Mouse (Mus musculus) embryonic facial prominence, embryonic 13.5 days (tissue): ENCODE measurements at regions not wholly inside any gene's neighbourhood (a gene's known extent, or its start where the extent isn't known, plus 50 kb on each side); places are given as distances from the start of the nearest gene placed in this dataset.

Experiments
- ATAC-seq: fragments of 200-750 bp; cut with Nextera tagmentation; 2 replicates; pipeline ENCODE4 v1.8.0; 2017; ENCODE audit warnings: low read depth; ENCODE audit not compliant: insufficient number of reproducible peaks, insufficient read depth, low FRiP score, low TSS enrichment
- H3K27ac ChIP-seq: fragments of 300-500 bp; sonication (generic); 2 replicates; pipeline ENCODE4 v1.5.1; 2015; ENCODE audit warnings: moderate library complexity, mild to moderate bottlenecking, inconsistent platforms
- H3K27me3 ChIP-seq: fragments of 300-500 bp; sonication (generic); 2 replicates; pipeline ENCODE4 v1.6.1; 2015; ENCODE audit warnings: mild to moderate bottlenecking, inconsistent platforms
- H3K36me3 ChIP-seq: fragments of 300-500 bp; sonication (generic); 2 replicates; pipeline ENCODE4 v1.6.1; 2015; ENCODE audit warnings: mild to moderate bottlenecking, inconsistent platforms
- H3K4me1 ChIP-seq: fragments of 300-500 bp; sonication (generic); 2 replicates; pipeline ENCODE4 v1.6.1; 2015; ENCODE audit warnings: inconsistent platforms
- H3K4me2 ChIP-seq: fragments of 300-500 bp; sonication (generic); 2 replicates; pipeline ENCODE4 v1.6.1; 2015; ENCODE audit warnings: moderate library complexity, mild to moderate bottlenecking, inconsistent platforms
- H3K4me3 ChIP-seq: fragments of 300-500 bp; sonication (generic); 2 replicates; pipeline ENCODE4 v1.5.1; 2015; ENCODE audit warnings: mild to moderate bottlenecking, inconsistent platforms
- H3K9ac ChIP-seq: fragments of 300-500 bp; sonication (generic); 2 replicates; pipeline ENCODE4 v1.6.1; 2015; ENCODE audit warnings: mild to moderate bottlenecking, inconsistent platforms
- H3K9me3 ChIP-seq: fragments of 300-500 bp; sonication (generic); 2 replicates; pipeline ENCODE4 v1.6.1; 2016; ENCODE audit warnings: inconsistent platforms
- WGBS: fragments of 180-500 bp; shearing (Covaris S2); methylation state at CpG from one replicate; pipeline ENCODE4 v1.1.7; 2015; ENCODE audit warnings: mixed read lengths; 5-methylcytosine and 5-hydroxymethylcytosine counted together

- Histone ChIP-seq H3K27me3 (no peaks in the 10 kb centered on the region), H3K36me3 (no peaks in the 10 kb centered on the region), H3K27ac (no peak overlapping the region), H3K4me3 (no peak overlapping the region), H3K4me1 (peaks cover 27% of the 10 kb centered on the region), H3K9ac (no peak overlapping the region), H3K4me2 (no peak overlapping the region), H3K9me3 (no peaks in the 10 kb centered on the region)
- ATAC-seq, result no peak
- 84% methylated on average over 4 of the region's 4 CpGs for WGBS
Measured at GRCm38 (mm10) chr8:125341606-125342005, 228.0 kb downstream of the Sipa1l2 start.

- H3K9ac ChIP-seq, result no peak overlapping the region
- H3K4me3 ChIP-seq, result no peak overlapping the region
- 40% methylated on average over 6 of the region's 6 CpGs for WGBS
- peaks cover 36% of the 10 kb centered on the region for H3K4me1 ChIP-seq
- no peaks in the 10 kb centered on the region for H3K27me3 ChIP-seq
- no peak for ATAC-seq
- no peaks in the 10 kb centered on the region for H3K36me3 ChIP-seq
- no peak overlapping the region for H3K4me2 ChIP-seq
- no peaks in the 10 kb centered on the region for H3K9me3 ChIP-seq
- H3K27ac ChIP-seq, result no peak overlapping the region
Measured at GRCm38 (mm10) chr8:125338222-125338621, 231.4 kb downstream of the Sipa1l2 start.

GRCm38 (mm10) chr8:125337444-125338077 lies 232.0 kb downstream of the Sipa1l2 start:
- 54% methylated on average over 18 of the region's 18 CpGs for WGBS
- Histone ChIP-seq H3K4me2 (no peak overlapping the region), H3K27me3 (no peaks in the 10 kb centered on the region), H3K9ac (no peak overlapping the region), H3K9me3 (no peaks in the 10 kb centered on the region), H3K27ac (no peak overlapping the region), H3K4me1 (peaks cover 32% of the 10 kb centered on the region), H3K36me3 (no peaks in the 10 kb centered on the region), H3K4me3 (no peak overlapping the region)
- ATAC-seq, result no peak

- ATAC-seq, result no peak
- H3K4me3 ChIP-seq, result no peak overlapping the region
- no peaks in the 10 kb centered on the region for H3K9me3 ChIP-seq
- peaks cover 30% of the 10 kb centered on the region for H3K4me1 ChIP-seq
- WGBS, result 77% methylated on average over 3 of the region's 3 CpGs
- no peaks in the 10 kb centered on the region for H3K27me3 ChIP-seq
- no peak overlapping the region for H3K27ac ChIP-seq
- H3K4me2 ChIP-seq, result no peak overlapping the region
- no peak overlapping the region for H3K9ac ChIP-seq
- H3K36me3 ChIP-seq, result no peaks in the 10 kb centered on the region
Measured at GRCm38 (mm10) chr8:125336799-125337198, 232.8 kb downstream of the Sipa1l2 start.

GRCm38 (mm10) chr8:125335575-125336370 lies 233.8 kb downstream of the Sipa1l2 start:
- Histone ChIP-seq H3K27me3 (no peaks in the 10 kb centered on the region), H3K4me1 (peaks cover 30% of the 10 kb centered on the region), H3K27ac (peak overlapping the region; percentile 48; the same call in 1 of the 2 replicates), H3K9me3 (no peaks in the 10 kb centered on the region), H3K4me2 (no peak overlapping the region), H3K4me3 (no peak overlapping the region), H3K9ac (no peak overlapping the region), H3K36me3 (no peaks in the 10 kb centered on the region)
- no peak for ATAC-seq
- 48% methylated on average over 28 of the region's 28 CpGs for WGBS

GRCm38 (mm10) chr8:125335171-125335570 lies 234.4 kb downstream of the Sipa1l2 start:
- no peak for ATAC-seq
- Histone ChIP-seq H3K4me2 (no peak overlapping the region), H3K9ac (no peak overlapping the region), H3K9me3 (no peaks in the 10 kb centered on the region), H3K4me3 (no peak overlapping the region), H3K36me3 (no peaks in the 10 kb centered on the region), H3K4me1 (peaks cover 30% of the 10 kb centered on the region), H3K27ac (0 out of 2 replicates have a peak overlapping the region, but pooled peaks have one; percentile 48), H3K27me3 (no peaks in the 10 kb centered on the region)
- 45% methylated on average over 6 of the region's 6 CpGs for WGBS

GRCm38 (mm10) chr8:125330638-125331037 lies 239.0 kb downstream of the Sipa1l2 start:
- Histone ChIP-seq H3K4me1 (peaks cover 26% of the 10 kb centered on the region), H3K9me3 (no peaks in the 10 kb centered on the region), H3K27ac (no peak overlapping the region), H3K27me3 (no peaks in the 10 kb centered on the region), H3K9ac (no peak overlapping the region), H3K4me2 (no peak overlapping the region), H3K4me3 (no peak overlapping the region), H3K36me3 (no peaks in the 10 kb centered on the region)
- WGBS, result 63% methylated on average over 6 of the region's 6 CpGs
- no peak for ATAC-seq

GRCm38 (mm10) chr8:125328650-125329049 lies 241.0 kb downstream of the Sipa1l2 start:
- Histone ChIP-seq H3K27me3 (no peaks in the 10 kb centered on the region), H3K9ac (no peak overlapping the region), H3K4me2 (no peak overlapping the region), H3K9me3 (no peaks in the 10 kb centered on the region), H3K36me3 (no peaks in the 10 kb centered on the region), H3K27ac (no peak overlapping the region), H3K4me1 (peaks cover 27% of the 10 kb centered on the region), H3K4me3 (no peak overlapping the region)
- 86% methylated on average over 4 of the region's 4 CpGs for WGBS
- ATAC-seq, result no peak

GRCm38 (mm10) chr8:125327551-125328262 lies 241.9 kb downstream of the Sipa1l2 start:
- WGBS, result 71% methylated on average over 13 of the region's 13 CpGs
- no peak overlapping the region for H3K4me2 ChIP-seq

GRCm38 (mm10) chr8:125327006-125327405 lies 242.6 kb downstream of the Sipa1l2 start:
- no peak overlapping the region for H3K27ac ChIP-seq
- no peak overlapping the region for H3K4me2 ChIP-seq
- WGBS, result 80% methylated on average over 6 of the region's 6 CpGs
- H3K4me3 ChIP-seq, result no peak overlapping the region
- H3K36me3 ChIP-seq, result no peaks in the 10 kb centered on the region
- ATAC-seq, result no peak
- H3K9me3 ChIP-seq, result no peaks in the 10 kb centered on the region
- no peaks in the 10 kb centered on the region for H3K27me3 ChIP-seq
- peaks cover 27% of the 10 kb centered on the region for H3K4me1 ChIP-seq
- no peak overlapping the region for H3K9ac ChIP-seq

More at GRCm38 (mm10) chr8:125327551-125328262, 241.9 kb downstream of the Sipa1l2 start:
- H3K36me3 ChIP-seq, result no peaks in the 10 kb centered on the region
- no peaks in the 10 kb centered on the region for H3K27me3 ChIP-seq
- H3K27ac ChIP-seq, result no peak overlapping the region
- no peak overlapping the region for H3K4me3 ChIP-seq
- no peak for ATAC-seq
- no peaks in the 10 kb centered on the region for H3K9me3 ChIP-seq
- H3K9ac ChIP-seq, result no peak overlapping the region
- peaks cover 27% of the 10 kb centered on the region for H3K4me1 ChIP-seq

- H3K4me2 ChIP-seq, result no peak overlapping the region
- WGBS, result 36% methylated on average over 6 of the region's 6 CpGs
- H3K36me3 ChIP-seq, result no peaks in the 10 kb centered on the region
- H3K4me3 ChIP-seq, result no peak overlapping the region
- peak overlapping the region; percentile 29; the same call in 1 of the 2 replicates for H3K27ac ChIP-seq
- peaks cover 27% of the 10 kb centered on the region for H3K4me1 ChIP-seq
- no peak overlapping the region for H3K9ac ChIP-seq
- no peaks in the 10 kb centered on the region for H3K27me3 ChIP-seq
- H3K9me3 ChIP-seq, result no peaks in the 10 kb centered on the region
- ATAC-seq, result no peak
Measured at GRCm38 (mm10) chr8:125325736-125326135, 243.9 kb downstream of the Sipa1l2 start.
